Mouse (Mus musculus) thymus, adult 2 months (tissue): ENCODE measurements around the gene Slc39a3. TPM values are rescaled to one million over a fixed set of nuclear protein-coding genes. Genes with fewer than 3 reads are reported as not detected.

Source experiments
- DNase-seq: peaks from one replicate; pipeline ENCODE4 v3.0.0; 2021
- H3K27ac ChIP-seq: fragments of 200-500 bp; 2 replicates; pipeline ENCODE4 v1.5.1; 2012; ENCODE audit warnings: low read length, control low read depth; ENCODE audit not compliant: control insufficient read depth, insufficient read depth
- H3K27me3 ChIP-seq: fragments of 200-500 bp; 2 replicates; pipeline ENCODE4 v1.6.1; 2012; ENCODE audit warnings: mild to moderate bottlenecking, low read length, moderate library complexity, mixed read lengths; ENCODE audit not compliant: control insufficient read depth, insufficient read depth
- H3K36me3 ChIP-seq: fragments of 200-500 bp; 2 replicates; pipeline ENCODE4 v1.6.1; 2012; ENCODE audit warnings: mild to moderate bottlenecking, low read length, moderate library complexity; ENCODE audit not compliant: control insufficient read depth, insufficient read depth
- H3K4me1 ChIP-seq: fragments of 200-500 bp; replicated peaks from 2 replicates; pipeline ENCODE4 v1.6.1; 2012; ENCODE audit warnings: low read length; ENCODE audit not compliant: control insufficient read depth, insufficient read depth
- H3K4me3 ChIP-seq: fragments of 200-500 bp; 2 replicates; pipeline ENCODE4 v1.5.1; 2012; ENCODE audit warnings: mild to moderate bottlenecking, low read length, control low read depth, moderate library complexity; ENCODE audit not compliant: control insufficient read depth, insufficient read depth
- CTCF ChIP-seq: fragments of 200-500 bp; IDR thresholded peaks from 2 replicates; pipeline ENCODE4 v1.5.1; 2012; ENCODE audit warnings: mild to moderate bottlenecking, control low read depth, low read length, moderate library complexity, borderline replicate concordance; ENCODE audit not compliant: control insufficient read depth, poor library complexity, insufficient read depth; ENCODE audit errors: extremely low read depth
- POLR2A ChIP-seq: fragments of 200-500 bp; IDR thresholded peaks from 2 replicates; pipeline ENCODE4 v1.6.1; 2012; ENCODE audit warnings: mild to moderate bottlenecking, low read length, control low read depth, moderate library complexity; ENCODE audit not compliant: control insufficient read depth, poor library complexity, insufficient read depth; ENCODE audit errors: extremely low read depth
- WGBS: fragments of 180-500 bp; shearing (Covaris S2); methylation state at CpG from one replicate; pipeline ENCODE4 v1.1.7; 2018; 5-methylcytosine and 5-hydroxymethylcytosine counted together
- polyA plus RNA-seq: library from polyadenylated mRNA; depleted of rRNA; stranded (reverse); fragments of >200 nt; gene quantifications from 2 replicates; pipeline ENCODE4 v1.2.3, GENCODE M21; 2012; rRNA removed

The Slc39a3 gene
- polyA plus RNA-seq = 52.7 and 57.6 TPM in 2 replicates

GRCm38 (mm10) chr10:81036988-81037580 is at the start of gene Slc39a3:
TSS of gene Slc39a3 (minus strand) at chr10:81037426.
- H3K27me3 ChIP-seq = no peaks in the 10 kb centered on the region
- WGBS = under 1% methylated on average over 35 of the region's 35 CpGs
- no peak within 1 kb of the TSS for H3K27ac ChIP-seq
- peak; percentile 99 for DNase-seq
- peaks cover 2% of the 10 kb centered on the region; the same call in 1 of the 2 replicates for H3K4me1 ChIP-seq
- TF ChIP-seq CTCF = no peak
- TF ChIP-seq POLR2A = peak; percentile 67; the same call in 1 of the 2 replicates
- peak within 1 kb of the TSS; percentile 69 for H3K4me3 ChIP-seq
- no peaks in the 10 kb centered on the region for H3K36me3 ChIP-seq

GRCm38 (mm10) chr10:81087021-81087420 is 49.8 kb upstream of the Slc39a3 start:
- Histone ChIP-seq H3K27me3 (no peaks in the 10 kb centered on the region), H3K27ac (no peak overlapping the region), H3K4me3 (no peak overlapping the region), H3K4me1 (no peaks in the 10 kb centered on the region), H3K36me3 (no peaks in the 10 kb centered on the region)
- 65% methylated on average over 2 of the region's 2 CpGs for WGBS
- peak; percentile 31 for DNase-seq
- TF ChIP-seq POLR2A = no peak
- no peak for TF ChIP-seq CTCF

DNA sequence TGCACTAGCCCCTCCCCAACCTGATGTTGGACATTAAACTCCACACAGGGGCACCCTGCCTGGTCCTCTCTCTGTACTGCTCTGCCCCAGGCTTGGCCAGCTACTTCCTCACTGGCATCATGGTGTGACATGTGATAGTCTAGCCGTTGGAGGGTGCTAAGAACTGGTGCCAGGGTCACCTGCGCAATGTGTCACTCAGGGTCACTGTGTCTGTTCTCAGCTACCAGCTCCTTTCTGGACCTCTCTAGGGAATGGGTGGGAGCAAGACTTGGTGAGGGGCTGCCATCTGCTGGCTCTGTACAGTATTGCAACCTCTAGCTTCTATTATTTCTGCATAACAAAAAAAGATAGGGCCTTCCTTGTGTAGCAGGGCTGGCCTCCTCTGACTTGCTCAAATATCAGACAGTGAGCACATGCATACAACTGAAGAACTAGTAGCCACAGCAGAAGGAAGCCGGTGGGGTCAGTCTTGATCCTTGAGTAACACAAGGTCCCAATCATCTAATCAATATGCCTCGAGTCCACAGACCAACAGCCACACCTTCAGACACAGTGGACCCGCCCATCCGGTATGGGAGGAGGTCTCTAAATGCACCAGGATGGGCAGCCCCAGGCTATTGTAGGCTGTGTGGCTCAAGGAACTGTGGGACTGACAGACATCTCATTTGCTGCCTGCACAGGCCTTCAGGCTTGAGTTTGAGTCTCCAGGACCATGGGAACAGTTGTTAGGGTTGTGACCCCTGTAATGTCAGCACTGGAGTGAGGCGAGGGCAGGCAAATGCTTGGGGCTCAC is 45.1 kb upstream of the Slc39a3 start:
- Histone ChIP-seq H3K36me3 (no peaks in the 10 kb centered on the region), H3K27me3 (no peaks in the 10 kb centered on the region), H3K27ac (no peak overlapping the region), H3K4me1 (no peaks in the 10 kb centered on the region), H3K4me3 (no peak overlapping the region)
- DNase-seq = peak; percentile 69
- no peak for TF ChIP-seq CTCF
- no peak for TF ChIP-seq POLR2A
- WGBS = 88% methylated on average over 7 of the region's 7 CpGs

GRCm38 (mm10) chr10:81080008-81080655 is 42.9 kb upstream of the Slc39a3 start:
- Histone ChIP-seq H3K4me3 (no peak overlapping the region), H3K36me3 (no peaks in the 10 kb centered on the region), H3K27ac (no peak overlapping the region), H3K27me3 (no peaks in the 10 kb centered on the region), H3K4me1 (no peaks in the 10 kb centered on the region)
- TF ChIP-seq CTCF (no peak), POLR2A (no peak)
- 97% methylated on average over 31 of the region's 31 CpGs for WGBS
- DNase-seq = no peak

DNA sequence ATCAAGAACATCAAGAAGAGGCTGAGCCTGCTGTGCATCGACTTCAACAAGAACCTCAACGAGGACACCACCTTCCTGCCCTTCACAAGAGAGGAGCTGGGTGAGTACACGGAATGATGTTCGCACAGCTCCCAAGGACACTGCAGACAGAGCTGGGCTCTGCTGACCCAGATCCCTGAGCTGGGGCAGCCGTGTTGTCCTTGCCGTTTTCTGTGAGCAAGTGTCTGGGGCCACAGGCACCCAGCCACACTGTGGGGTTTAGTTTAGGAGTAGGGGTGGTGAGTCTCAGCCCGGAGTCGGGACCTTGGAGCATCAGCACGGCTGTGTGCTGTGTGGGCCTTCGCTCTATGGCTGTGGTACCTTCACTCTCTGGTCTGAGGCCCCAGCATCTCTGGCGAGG is 40.7 kb upstream of the Slc39a3 start:
- 96% methylated on average over 11 of the region's 11 CpGs for WGBS
- Histone ChIP-seq H3K27me3 (no peaks in the 10 kb centered on the region), H3K4me3 (no peak overlapping the region), H3K27ac (no peak overlapping the region), H3K36me3 (no peaks in the 10 kb centered on the region), H3K4me1 (no peaks in the 10 kb centered on the region)
- DNase-seq = no peak
- TF ChIP-seq POLR2A = no peak
- TF ChIP-seq CTCF = no peak

DNA sequence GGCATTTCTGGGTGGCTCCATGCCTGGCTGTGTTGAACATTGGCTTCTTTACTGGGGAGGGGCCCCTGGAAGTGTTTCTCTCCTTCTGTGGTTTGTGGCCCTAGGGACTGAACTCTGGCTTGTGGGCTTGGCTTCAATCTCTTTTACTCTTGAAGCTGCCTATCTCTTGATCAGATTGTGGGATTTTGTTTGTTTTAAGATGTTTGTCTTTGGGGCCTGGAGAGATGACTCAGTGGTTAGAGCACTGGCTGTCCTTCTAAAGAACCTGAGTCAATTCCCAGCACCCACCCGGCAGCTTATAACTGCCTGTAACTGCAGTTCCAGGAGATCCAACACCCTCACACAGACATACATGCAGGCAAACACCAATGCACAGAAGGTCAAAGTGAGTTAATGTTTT is 39.1 kb upstream of the Slc39a3 start:
- WGBS = 83% methylated on average over 1 of the region's 1 CpGs
- no peak for DNase-seq
- Histone ChIP-seq H3K4me1 (no peaks in the 10 kb centered on the region), H3K27me3 (no peaks in the 10 kb centered on the region), H3K36me3 (no peaks in the 10 kb centered on the region), H3K4me3 (no peak overlapping the region), H3K27ac (no peak overlapping the region)
- TF ChIP-seq CTCF (no peak), POLR2A (no peak)
